Mouse (Mus musculus) testis, adult 2 months (tissue): ENCODE measurements around the gene Gm21830.

ENCODE experiments used
- CTCF ChIP-seq: fragments of 200-500 bp; IDR thresholded peaks from 2 replicates; pipeline ENCODE4 v1.5.1; 2012; ENCODE audit warnings: low read depth, mild to moderate bottlenecking, inconsistent platforms, low read length, moderate library complexity; ENCODE audit not compliant: control insufficient read depth, insufficient read depth, insufficient replicate concordance
- POLR2A ChIP-seq: fragments of 200-500 bp; IDR thresholded peaks from 2 replicates; pipeline ENCODE4 v1.6.1; 2012; ENCODE audit warnings: low read depth, mild to moderate bottlenecking, inconsistent platforms, low read length, moderate library complexity; ENCODE audit not compliant: control insufficient read depth

GRCm38 (mm10) chr2:67447206-67447605, 33.7 kb downstream of the Gm21830 start:
- TF ChIP-seq CTCF (no peak), POLR2A (no peak)
